Mouse (Mus musculus) layer of hippocampus, postnatal 36 days (tissue): ENCODE data around the gene Gm6614. TPM values are rescaled to one million over a fixed set of nuclear protein-coding genes. Genes with fewer than 3 reads are reported as not detected.
"Not testable (repeated sequence)": the region's sequence is repeated elsewhere in the genome, so short reads cannot be mapped to it uniquely, and the experiment has no call there.

ENCODE experiments used
- DNase-seq, 2 experiments: peaks; one replicate each; pipeline ENCODE4 v3.0.0; 2022
- total RNA-seq, 2 experiments: library from RNA; stranded (reverse); gene quantifications; 2 replicates each; pipeline ENCODE4 v1.2.3; 2021

Gene Gm6614
- not detected for total RNA-seq

DNA sequence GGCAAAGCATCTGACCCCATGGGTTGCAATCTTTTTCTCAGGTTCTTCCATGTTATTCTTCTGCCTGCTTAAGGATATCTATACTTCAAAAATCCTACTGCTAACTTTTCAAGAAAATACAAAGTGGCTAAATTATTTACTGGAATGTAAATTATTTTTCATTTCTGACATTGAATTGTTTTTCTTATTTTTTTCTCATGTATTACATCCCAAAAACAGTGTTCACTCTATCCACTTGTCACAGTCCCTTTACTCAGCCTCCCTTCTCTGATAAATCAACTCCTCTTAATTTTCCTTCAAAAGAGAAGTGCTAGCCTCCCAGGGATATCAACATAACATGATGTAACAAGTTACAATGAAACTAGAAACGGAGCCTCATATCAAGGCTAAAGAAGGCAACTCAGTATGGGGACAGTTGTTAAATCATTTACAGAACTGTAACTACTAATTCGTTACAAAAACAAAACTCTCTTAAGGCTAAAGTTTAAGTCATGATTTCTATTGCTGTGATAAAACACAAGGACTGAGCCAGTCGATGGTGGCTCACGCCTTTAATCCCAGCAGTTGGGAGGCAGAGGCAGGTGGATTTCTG, at the start of gene Gm6614:
Gm6614 (minus strand) TSS at position 51 of the 592 bp plus-strand sequence.
- DNase-seq = no peak

DNA sequence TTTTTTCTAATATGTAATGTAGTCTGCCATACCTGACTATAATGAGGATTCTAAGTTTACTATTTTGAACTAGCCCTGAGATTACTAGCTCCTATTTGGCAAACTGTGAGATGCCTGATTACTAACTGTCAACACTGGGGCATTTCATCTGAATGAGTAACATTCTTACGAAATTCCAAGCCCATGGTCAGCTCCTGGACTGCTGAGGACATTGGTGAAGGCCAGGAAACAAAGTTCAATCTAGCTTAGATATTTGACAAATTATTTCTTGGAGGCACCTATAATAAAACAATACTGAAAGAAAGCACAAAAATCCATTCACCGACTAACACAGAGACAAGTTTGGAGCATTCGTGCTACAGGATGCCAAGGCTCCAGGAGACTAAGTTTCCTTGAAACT, 47.1 kb upstream of the Gm6614 start:
- DNase-seq = not testable (repeated sequence)

DNA sequence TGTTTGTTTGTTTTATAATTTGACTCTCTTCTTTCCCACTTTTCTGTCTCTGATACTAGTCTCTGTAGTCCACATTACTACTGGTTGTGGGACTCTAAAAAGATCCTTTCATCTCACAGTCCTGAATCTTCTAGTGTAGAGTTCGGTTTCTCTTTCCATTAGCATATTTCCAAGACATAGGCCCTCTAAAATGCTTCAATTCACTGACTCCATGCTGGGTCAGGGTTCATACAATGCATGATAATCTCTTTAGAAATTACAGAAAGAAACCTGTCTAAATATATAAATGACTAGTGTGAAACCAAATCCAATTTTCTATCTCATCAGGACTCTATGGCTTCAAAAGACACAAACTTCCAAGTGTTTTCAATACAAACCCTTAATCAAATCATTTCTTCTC, 36.5 kb upstream of the Gm6614 start:
- DNase-seq = no peak

DNA sequence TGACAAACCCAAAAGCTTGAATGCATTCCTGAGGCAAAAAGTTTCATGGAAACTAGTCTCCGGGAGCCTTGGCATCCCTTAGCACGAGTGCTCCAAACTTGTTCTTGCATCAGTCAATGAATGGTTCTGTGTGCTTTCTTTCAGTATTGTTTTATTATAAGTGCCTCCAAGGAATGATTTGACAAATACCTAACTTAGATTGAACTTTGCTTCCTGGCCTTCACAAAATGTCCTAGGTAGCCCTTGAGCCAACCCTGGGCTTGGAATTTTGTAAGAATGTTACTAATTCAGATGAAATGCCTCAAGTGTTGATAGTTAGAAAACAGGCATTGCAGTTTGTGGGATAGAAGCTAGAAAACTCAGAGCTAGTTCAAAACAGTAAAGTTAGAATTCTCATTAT, 34.5 kb upstream of the Gm6614 start:
- DNase-seq = no peak

DNA sequence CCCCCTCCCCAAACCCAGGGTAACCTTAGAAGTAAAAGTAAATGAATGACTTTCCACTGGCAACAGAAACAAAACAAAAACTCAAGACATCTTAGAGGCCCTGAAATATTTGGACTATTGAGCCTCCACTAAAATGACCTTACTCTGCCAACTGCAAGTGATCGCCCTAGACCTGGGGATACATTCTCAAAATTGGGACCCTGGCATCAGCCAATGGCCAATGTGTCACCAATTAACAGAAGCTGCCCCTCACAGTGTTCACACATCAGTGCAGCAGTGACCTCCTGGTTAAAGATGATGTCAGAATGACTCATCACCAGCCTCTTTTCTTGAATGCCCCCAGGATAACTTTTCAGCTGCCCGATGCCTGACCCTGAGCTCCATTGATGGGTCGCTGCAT, 30.7 kb upstream of the Gm6614 start:
- DNase-seq = no peak

DNA sequence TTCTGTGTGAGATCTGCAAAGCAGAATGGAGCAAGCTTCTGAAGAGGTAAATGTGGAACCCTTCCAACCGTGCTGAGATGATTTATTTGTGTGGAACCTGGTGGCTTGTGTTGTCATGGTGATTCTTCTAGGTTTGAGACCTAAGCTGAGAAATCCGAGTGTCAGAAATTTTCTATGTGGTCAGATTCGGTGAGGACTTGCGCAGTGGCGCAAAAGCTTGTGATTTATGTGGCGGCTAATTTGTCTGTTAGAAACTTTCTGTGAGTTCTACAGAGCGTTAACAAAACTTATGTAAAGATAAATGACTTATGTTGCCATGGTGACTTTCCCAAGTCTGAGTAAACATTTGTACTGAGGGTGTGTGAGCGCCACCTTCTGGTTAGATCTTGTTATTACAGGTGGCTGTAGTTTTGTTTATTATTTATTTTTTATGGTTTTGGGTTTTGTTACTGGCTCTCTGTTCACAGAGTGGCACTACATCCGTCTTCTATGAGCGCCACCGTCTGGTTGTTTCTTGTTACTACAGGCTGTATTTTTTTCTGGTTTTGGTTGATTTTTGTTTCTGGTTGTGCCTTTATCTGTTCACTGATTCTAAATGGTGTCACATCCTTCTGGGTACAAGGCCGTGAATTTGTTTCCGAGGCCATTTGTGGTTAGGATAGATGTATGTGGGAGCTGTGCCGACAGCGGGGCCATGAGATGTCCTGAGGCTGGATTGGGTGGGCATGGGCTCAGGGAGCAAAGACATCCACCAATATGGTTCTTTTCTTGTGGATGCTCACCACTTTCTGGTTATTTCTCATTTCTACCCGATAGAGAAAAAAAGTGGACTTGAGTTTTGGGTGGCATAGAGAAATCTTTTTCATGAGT, 29.3 kb upstream of the Gm6614 start:
- peak in 1 of 2 experiments; percentile 6 for DNase-seq

DNA sequence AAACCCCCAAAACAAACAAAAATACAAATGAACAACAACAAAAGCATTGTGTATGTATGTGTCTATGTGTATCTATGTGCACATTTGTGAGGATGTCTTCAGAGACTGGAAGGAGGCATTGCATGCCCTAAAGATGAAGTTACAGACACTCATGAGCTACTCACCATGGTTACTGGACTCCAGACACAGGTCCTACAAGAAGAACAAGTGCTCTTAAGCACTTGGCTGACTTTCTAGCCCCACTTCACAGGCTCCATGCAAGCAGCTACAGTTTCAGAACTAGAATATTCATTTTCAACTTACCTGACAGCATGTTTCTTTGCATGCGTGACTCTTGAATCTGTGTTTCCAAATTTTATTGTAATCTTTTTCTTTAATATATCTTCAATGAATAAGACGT, 24.6 kb upstream of the Gm6614 start:
- no peak for DNase-seq

DNA sequence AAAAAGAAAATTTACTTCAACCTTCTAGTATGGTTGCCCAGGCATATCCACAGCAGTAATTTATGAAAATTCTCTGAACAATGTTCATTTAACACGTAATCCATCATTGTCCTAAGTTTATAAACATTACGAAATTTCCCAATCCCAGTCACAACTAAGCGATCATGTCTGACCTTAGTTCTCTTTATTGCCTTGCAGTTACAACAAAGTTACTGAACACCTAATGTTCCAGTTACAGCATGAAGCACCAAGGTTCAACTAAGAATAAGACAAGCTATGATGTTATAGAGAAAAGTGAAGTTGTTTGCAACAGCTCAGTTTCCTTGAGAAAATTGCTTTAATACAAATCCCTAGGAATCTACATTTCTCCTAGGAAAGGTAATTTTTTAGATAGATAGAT, 10.5 kb upstream of the Gm6614 start:
- DNase-seq = no peak

DNA sequence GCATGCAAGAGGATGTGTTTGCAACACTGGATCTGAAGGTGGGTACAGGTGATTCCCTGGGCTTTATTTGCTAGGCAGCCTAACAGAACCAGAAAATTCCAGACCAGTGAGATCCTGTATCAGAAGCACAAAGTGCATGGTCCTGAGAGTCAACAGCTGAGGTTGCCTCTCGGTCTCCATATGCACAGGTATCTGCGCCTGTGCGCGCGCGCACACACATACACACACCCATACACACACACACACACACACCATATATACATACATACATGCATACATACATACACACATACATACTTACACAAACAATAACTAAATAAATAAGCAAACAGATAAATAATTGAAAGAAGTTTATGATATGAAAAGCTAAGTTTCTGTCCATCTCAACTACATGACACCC, 24.4 kb downstream of the Gm6614 start:
- no peak for DNase-seq

DNA sequence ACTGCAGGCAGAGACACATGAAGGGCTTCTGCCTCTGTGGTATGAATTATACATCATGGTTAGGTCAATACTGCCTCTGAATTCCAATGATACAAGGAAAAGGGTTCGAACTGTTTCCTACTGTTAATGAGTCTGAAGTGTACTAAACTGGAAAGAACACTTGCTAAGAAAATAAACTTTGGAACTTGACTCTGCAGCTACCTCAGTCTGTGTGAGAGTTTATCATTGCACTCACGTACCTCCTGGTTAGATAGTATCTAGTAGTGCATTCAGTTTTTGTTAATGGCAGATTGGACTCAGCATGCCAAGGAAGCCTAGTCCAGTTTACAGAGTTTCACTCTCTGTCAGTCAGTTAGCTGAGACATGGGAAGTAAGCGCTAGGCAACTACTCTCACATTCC, 26.6 kb downstream of the Gm6614 start:
- DNase-seq = no peak

DNA sequence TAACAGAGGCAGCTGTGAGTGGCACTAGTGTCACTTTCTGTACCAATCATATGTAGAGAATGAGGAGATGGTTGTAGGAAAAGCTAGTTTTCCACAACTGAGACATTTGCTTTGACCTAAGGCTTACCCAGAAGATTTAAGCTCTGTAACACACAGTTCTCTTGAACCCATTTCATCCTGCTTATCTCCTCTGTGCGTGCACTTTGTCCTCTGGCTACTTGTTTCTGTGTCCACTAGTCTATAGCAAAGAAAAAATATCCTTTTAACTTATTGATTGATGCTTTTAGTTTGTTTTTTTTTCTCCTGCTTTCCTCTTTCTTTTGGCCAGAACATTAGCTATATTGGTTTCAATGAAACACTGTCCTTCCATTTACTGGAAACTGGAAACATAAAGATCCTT, 48.8 kb downstream of the Gm6614 start:
- DNase-seq = no peak

DNA sequence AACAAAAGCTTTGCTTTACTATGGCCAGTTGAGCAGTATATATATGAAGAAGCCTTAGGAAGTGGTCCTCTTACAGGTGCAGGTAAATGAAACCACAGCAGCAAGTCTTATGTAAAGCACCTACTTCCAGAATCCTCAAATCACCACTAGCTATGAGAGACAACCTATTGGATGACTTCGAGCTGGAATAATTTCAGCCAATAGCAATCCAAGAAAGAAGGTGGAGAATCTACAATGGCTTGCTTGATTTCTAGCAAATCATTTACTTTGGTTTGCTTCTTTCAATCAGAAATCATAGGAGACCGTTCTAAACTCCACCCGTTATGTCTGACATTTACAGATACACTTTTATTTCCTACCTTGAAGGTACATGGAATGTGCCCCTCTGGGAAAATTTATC, 49.4 kb downstream of the Gm6614 start:
- no peak for DNase-seq

DNA sequence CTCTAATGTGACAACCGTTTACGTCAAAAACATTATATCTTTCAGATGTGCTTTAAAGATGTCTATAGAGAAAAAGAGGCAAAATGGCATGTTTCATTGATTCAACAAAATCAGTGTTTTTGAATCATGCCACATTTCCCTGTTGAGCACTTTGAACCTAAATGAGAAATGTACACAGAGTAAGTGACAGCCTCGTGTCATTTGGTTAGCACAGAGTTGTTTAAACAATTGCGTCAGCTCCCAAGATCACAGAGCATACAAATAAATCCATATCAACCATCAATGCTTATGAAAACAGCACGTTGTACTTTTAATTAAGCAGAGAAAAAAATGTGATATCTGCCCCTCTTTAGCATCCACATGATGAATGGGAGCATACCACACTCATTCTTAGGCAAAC, 50.7 kb downstream of the Gm6614 start:
- no peak for DNase-seq

DNA sequence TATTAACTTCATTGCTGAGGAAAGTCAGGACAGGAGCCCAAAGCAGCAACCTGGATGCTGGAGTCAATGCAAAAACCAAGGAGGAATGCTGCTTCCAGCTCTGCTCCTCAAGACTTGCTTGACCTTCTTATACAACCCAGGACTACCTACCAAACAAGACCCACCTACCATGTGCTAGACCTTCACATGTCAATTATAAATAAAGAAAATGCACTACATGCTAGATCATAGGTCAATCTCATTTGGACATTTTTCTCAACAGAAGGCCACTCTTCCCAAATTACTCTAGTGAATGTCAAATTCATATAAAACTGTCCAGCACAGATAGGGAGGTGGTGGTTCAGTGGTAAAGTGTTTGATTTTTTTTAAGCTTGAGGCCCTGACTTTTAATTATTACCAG, 64.4 kb downstream of the Gm6614 start, which contains the start of gene Slco1a1:
Slco1a1 (minus strand) TSS at position 101 of the 400 bp plus-strand sequence.
- DNase-seq = no peak

DNA sequence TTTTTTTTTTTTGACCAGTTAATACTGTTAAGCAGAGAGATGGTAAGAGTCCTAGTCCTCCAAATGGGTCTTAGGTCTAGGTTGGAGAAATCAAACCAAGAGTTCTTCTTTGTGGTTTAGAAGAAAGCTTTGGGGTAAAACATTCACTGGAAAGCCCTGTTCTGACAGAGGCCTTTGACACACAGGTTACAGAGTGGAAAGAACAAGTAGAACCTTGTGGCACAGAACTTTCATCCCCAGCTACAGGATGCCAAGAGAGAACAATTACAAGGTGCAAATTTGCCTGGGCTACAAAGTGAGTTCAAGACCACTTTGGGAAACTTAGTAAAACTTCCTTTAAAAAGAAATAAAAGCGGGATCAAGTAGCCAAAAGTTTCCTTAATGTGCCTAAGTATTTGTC, 70.8 kb downstream of the Gm6614 start:
- no peak for DNase-seq

Other genes starting within 250 kb of the Gm6614 start
- gene Gm5724, start 237.6 kb downstream of the Gm6614 start, total RNA-seq = not detected
- 10 to 100 TPM; 34.4 to 36.4 TPM for gene Slco1a4, start 155.2 kb downstream of the Gm6614 start, total RNA-seq
- not detected for gene Slco1a1, start 64.5 kb downstream of the Gm6614 start, total RNA-seq
- gene Slco1a6, start 197.1 kb upstream of the Gm6614 start, total RNA-seq = under 1 TPM; 0.90 to 0.99 TPM